Mouse (Mus musculus) liver, embryonic 11.5 days (tissue): Measurements from ENCODE around the gene Slc12a7. TPM values are rescaled to one million over a fixed set of nuclear protein-coding genes. Genes with fewer than 3 reads are reported as not detected.

Source experiments
- ATAC-seq: fragments of 200-750 bp; cut with Nextera tagmentation; replicated peaks from 2 replicates; pipeline ENCODE4 v1.8.0; 2017; ENCODE audit warnings: moderate number of reproducible peaks, mild to moderate bottlenecking, moderate TSS enrichment, moderate library complexity; ENCODE audit not compliant: low FRiP score
- DNase-seq: peaks from one replicate; pipeline ENCODE4 v3.0.0-alpha.2; 2017; ENCODE audit warnings: low spot score
- H3K27ac ChIP-seq: fragments of 300-500 bp; sonication (generic); 2 replicates; pipeline ENCODE4 v1.5.1; 2014; ENCODE audit warnings: mild to moderate bottlenecking, low read depth, low read length, control low read depth
- H3K27me3 ChIP-seq: fragments of 300-500 bp; sonication (generic); replicated peaks from 2 replicates; pipeline ENCODE4 v1.6.1; 2014; ENCODE audit warnings: low read length, mixed read lengths; ENCODE audit not compliant: control insufficient read depth, insufficient read depth
- H3K36me3 ChIP-seq: fragments of 300-500 bp; sonication (generic); 2 replicates; pipeline ENCODE4 v1.6.1; 2014; ENCODE audit warnings: mild to moderate bottlenecking, low read length, moderate library complexity, mixed read lengths; ENCODE audit not compliant: control insufficient read depth, insufficient read depth
- H3K4me1 ChIP-seq: fragments of 300-500 bp; sonication (generic); replicated peaks from 2 replicates; pipeline ENCODE4 v1.6.1; 2014; ENCODE audit warnings: low read length, mixed read lengths; ENCODE audit not compliant: control insufficient read depth, insufficient read depth
- H3K4me2 ChIP-seq: fragments of 300-500 bp; sonication (generic); 2 replicates; pipeline ENCODE4 v1.6.1; 2014; ENCODE audit warnings: mild to moderate bottlenecking, control low read depth, moderate library complexity
- H3K4me3 ChIP-seq: fragments of 300-500 bp; sonication (generic); 2 replicates; pipeline ENCODE4 v1.5.1; 2014; ENCODE audit warnings: low read depth, low read length, control low read depth
- H3K9ac ChIP-seq: fragments of 300-500 bp; sonication (generic); 2 replicates; pipeline ENCODE4 v1.6.1; 2014; ENCODE audit warnings: low read depth, low read length, control low read depth
- H3K9me3 ChIP-seq: fragments of 300-500 bp; sonication (generic); 2 replicates; pipeline ENCODE4 v1.6.1; 2016; ENCODE audit warnings: low read length, inconsistent platforms, mixed read lengths; ENCODE audit not compliant: control insufficient read depth
- WGBS: fragments of 180-500 bp; shearing (Covaris S2); extraction: QIAGEN DNeasy Blood & Tissue Kit; methylation state at CpG from one replicate; pipeline ENCODE4 v1.1.7; 2014; 5-methylcytosine and 5-hydroxymethylcytosine counted together
- polyA plus RNA-seq: library from polyadenylated mRNA; unstranded; fragments of >200 nt; fragmentation: Nextera tagmentation; extraction: Ambion mirVana; gene quantifications from 2 replicates; pipeline ENCODE4 v1.2.1, GENCODE M21; 2014

The Slc12a7 gene
- 20.4 and 21.0 TPM in 2 replicates for polyA plus RNA-seq

DNA sequence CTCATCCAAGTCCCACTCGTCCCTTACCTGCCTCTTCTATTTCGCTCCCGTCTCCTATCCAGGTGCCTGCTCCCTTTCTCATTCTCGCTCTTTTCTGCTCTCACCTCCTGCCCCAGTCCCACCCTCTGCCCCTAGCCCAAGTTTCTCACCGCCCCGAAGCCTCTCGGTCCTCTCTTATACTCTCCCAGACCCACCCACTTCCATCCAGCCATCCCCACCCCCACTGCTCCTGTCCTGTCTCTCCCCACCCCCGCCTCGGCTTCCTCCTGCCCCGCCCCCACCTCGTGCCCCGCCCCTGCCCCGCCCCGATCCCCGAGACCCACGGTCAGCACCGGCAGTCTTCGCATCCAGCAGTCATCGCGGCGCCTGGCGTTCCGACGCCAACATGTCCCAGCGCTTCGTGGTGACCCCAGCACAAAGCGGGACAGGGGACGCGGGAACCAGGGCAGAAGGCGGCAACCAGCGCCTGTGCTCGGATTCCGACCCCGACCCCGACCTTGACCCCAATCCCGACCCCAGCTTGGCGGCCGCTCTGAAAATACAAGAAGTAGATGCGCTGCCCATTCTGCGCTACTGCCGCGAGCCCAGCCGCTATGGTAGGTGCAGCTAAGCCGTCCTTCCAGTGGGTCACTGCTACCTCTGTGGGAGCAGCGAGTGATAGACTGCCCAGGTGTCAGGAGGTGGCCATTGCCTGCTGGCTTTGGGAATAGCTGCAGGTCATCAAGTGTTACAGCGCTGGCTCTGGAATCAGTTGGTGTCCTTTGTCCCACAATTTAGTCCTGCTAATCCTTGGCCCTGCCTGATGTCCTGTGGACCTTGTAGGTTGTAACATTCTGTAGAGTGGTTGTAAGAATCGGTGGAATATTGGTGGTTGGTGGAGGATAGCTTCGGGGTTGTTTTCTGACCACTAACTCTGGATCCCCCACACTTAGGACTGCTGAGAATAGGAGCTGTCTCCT, at the start of gene Slc12a7:
Slc12a7 (plus strand) TSS at position 353 of the 959 bp plus-strand sequence.
- H3K4me3 ChIP-seq, result peak within 1 kb of the TSS; percentile 37
- ATAC-seq (no peak), DNase-seq (no peak)

GRCm38 (mm10) chr13:73683682-73684081, 49.2 kb upstream of the Slc12a7 start:
- Histone ChIP-seq H3K36me3 (no peaks in the 10 kb centered on the region), H3K27ac (no peak overlapping the region), H3K4me3 (no peak overlapping the region), H3K9me3 (no peaks in the 10 kb centered on the region), H3K4me1 (no peaks in the 10 kb centered on the region), H3K4me2 (no peak overlapping the region), H3K9ac (no peak overlapping the region), H3K27me3 (no peaks in the 10 kb centered on the region)
- WGBS, result 84% methylated on average over 11 of the region's 11 CpGs
- ATAC-seq, result no peak
- DNase-seq, result no peak

More for the DNA sequence above, at the start of gene Slc12a7:
- Histone ChIP-seq H3K4me2 (peak within 1 kb of the TSS; percentile 64), H3K9ac (no peak within 1 kb of the TSS), H3K27ac (no peak within 1 kb of the TSS), H3K9me3 (no peaks in the 10 kb centered on the region), H3K36me3 (no peaks in the 10 kb centered on the region), H3K27me3 (peaks cover 34% of the 10 kb centered on the region), H3K4me1 (peaks cover 5% of the 10 kb centered on the region; the same call in 1 of the 2 replicates)
- WGBS, result 5% methylated on average over 46 of the region's 48 CpGs

GRCm38 (mm10) chr13:73684412-73684811, 48.5 kb upstream of the Slc12a7 start:
- no peak overlapping the region for H3K27ac ChIP-seq

GRCm38 (mm10) chr13:73685502-73685901, 47.4 kb upstream of the Slc12a7 start:
- no peak overlapping the region for H3K4me2 ChIP-seq
- WGBS, result 78% methylated on average over 6 of the region's 6 CpGs

More at GRCm38 (mm10) chr13:73684412-73684811, 48.5 kb upstream of the Slc12a7 start:
- Histone ChIP-seq H3K4me2 (no peak overlapping the region), H3K4me3 (no peak overlapping the region), H3K9me3 (no peaks in the 10 kb centered on the region), H3K36me3 (no peaks in the 10 kb centered on the region), H3K27me3 (no peaks in the 10 kb centered on the region), H3K9ac (no peak overlapping the region), H3K4me1 (no peaks in the 10 kb centered on the region)
- 66% methylated on average over 1 of the region's 1 CpGs for WGBS
- ATAC-seq (no peak), DNase-seq (no peak)

DNA sequence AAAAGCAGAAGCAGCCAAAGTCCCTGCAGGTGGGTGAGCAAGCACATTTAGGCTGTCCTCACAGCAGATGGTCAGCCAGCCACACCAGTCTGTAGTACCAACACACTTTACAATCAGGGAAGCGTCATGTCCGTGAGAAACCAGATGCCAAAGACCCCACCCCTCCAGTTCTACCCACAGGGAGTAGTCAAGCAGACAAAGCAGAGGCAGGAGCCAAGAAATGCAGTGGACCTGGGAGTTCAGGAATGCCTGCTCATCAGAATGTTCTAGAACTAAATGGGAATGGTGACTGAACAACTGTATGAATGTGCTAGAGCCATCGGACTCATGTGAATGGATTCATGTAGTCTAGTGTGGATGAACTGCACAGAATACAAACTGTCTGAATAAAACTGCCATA, 45.3 kb upstream of the Slc12a7 start:
- DNase-seq (no peak), ATAC-seq (no peak)
- H3K4me1 ChIP-seq, result no peaks in the 10 kb centered on the region
- no peaks in the 10 kb centered on the region for H3K9me3 ChIP-seq
- no peaks in the 10 kb centered on the region for H3K36me3 ChIP-seq
- H3K9ac ChIP-seq, result no peak overlapping the region
- no peak overlapping the region for H3K27ac ChIP-seq
- H3K27me3 ChIP-seq, result no peaks in the 10 kb centered on the region
- no peak overlapping the region for H3K4me3 ChIP-seq
- no peak overlapping the region for H3K4me2 ChIP-seq
- WGBS, result 67% methylated on average over 3 of the region's 3 CpGs

More at GRCm38 (mm10) chr13:73685502-73685901, 47.4 kb upstream of the Slc12a7 start:
- Histone ChIP-seq H3K36me3 (no peaks in the 10 kb centered on the region), H3K4me3 (no peak overlapping the region), H3K9me3 (no peaks in the 10 kb centered on the region), H3K9ac (no peak overlapping the region), H3K27me3 (no peaks in the 10 kb centered on the region), H3K4me1 (no peaks in the 10 kb centered on the region), H3K27ac (no peak overlapping the region)
- DNase-seq, result no peak
- no peak for ATAC-seq

GRCm38 (mm10) chr13:73688934-73689333, 44.0 kb upstream of the Slc12a7 start:
- 70% methylated on average over 4 of the region's 4 CpGs for WGBS
- Histone ChIP-seq H3K36me3 (no peaks in the 10 kb centered on the region), H3K27me3 (no peaks in the 10 kb centered on the region), H3K4me3 (no peak overlapping the region), H3K9ac (no peak overlapping the region), H3K4me1 (no peaks in the 10 kb centered on the region), H3K9me3 (no peaks in the 10 kb centered on the region), H3K4me2 (no peak overlapping the region), H3K27ac (no peak overlapping the region)
- DNase-seq (no peak), ATAC-seq (no peak)

GRCm38 (mm10) chr13:73692249-73692868, 40.5 kb upstream of the Slc12a7 start:
- 0 out of 2 replicates have a peak overlapping the region, but pooled peaks have one; percentile 16 for H3K4me2 ChIP-seq
- H3K9ac ChIP-seq, result no peak overlapping the region
- H3K4me1 ChIP-seq, result no peaks in the 10 kb centered on the region
- DNase-seq, result peak; percentile 60
- no peaks in the 10 kb centered on the region for H3K9me3 ChIP-seq
- 32% methylated on average over 10 of the region's 10 CpGs for WGBS
- H3K27me3 ChIP-seq, result no peaks in the 10 kb centered on the region
- no peak overlapping the region for H3K4me3 ChIP-seq
- no peak overlapping the region for H3K27ac ChIP-seq
- ATAC-seq, result peak; percentile 73
- H3K36me3 ChIP-seq, result no peaks in the 10 kb centered on the region

DNA sequence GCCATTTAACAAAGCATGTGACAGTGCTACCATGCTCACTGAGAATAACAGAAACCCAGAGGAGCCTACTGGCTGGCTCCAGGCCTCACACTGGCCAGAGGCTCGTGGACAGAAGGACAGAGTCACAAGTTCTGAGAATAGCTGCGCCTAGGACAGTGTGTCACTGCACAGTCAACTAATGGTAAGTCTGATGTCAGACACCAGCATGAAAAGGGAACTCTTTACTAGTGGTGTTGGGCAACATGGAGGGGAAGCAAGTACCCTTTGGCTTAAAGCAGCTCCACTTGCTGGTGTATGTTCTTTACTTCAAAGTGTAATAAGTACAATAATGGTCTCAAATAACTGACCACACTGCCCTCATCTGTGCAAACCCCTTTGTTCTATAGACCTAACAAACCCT, 39.6 kb upstream of the Slc12a7 start:
- no peak for ATAC-seq
- DNase-seq, result no peak
- H3K4me1 ChIP-seq, result no peaks in the 10 kb centered on the region
- H3K27me3 ChIP-seq, result no peaks in the 10 kb centered on the region
- H3K4me3 ChIP-seq, result no peak overlapping the region
- WGBS, result 56% methylated on average over 2 of the region's 2 CpGs
- H3K4me2 ChIP-seq, result no peak overlapping the region
- no peaks in the 10 kb centered on the region for H3K9me3 ChIP-seq
- no peaks in the 10 kb centered on the region for H3K36me3 ChIP-seq
- H3K27ac ChIP-seq, result no peak overlapping the region
- H3K9ac ChIP-seq, result no peak overlapping the region
